Mouse (Mus musculus) G1E (cell line): ENCODE measurements at regions not wholly inside any gene's neighbourhood (a gene's known extent, or its start where the extent isn't known, plus 50 kb on each side); places are given as distances from the start of the nearest gene placed in this dataset.

Experiments
- CTCF ChIP-seq: IDR thresholded peaks from 2 replicates; pipeline ENCODE4 v1.5.1; 2012; ENCODE audit warnings: low read depth, low read length, inconsistent platforms, mixed read lengths
- GATA1 ChIP-seq: IDR thresholded peaks from 2 replicates; pipeline ENCODE4 v1.6.1; 2012; ENCODE audit warnings: borderline replicate concordance, low read length, inconsistent platforms, mixed read lengths
- GATA2 ChIP-seq: IDR thresholded peaks from 2 replicates; pipeline ENCODE4 v1.6.1; 2012; ENCODE audit warnings: low read depth, low read length, inconsistent platforms, borderline replicate concordance
- POLR2AphosphoS5 ChIP-seq: IDR thresholded peaks from 2 replicates; pipeline ENCODE4 v1.6.1; 2012; ENCODE audit warnings: low read depth, low read length, inconsistent platforms; ENCODE audit not compliant: insufficient replicate concordance
- TAL1 ChIP-seq: conservative IDR thresholded peaks from 2 replicates; pipeline ENCODE4 v1.6.1; 2012; ENCODE audit warnings: low read depth, low read length, inconsistent platforms, mixed read lengths

DNA sequence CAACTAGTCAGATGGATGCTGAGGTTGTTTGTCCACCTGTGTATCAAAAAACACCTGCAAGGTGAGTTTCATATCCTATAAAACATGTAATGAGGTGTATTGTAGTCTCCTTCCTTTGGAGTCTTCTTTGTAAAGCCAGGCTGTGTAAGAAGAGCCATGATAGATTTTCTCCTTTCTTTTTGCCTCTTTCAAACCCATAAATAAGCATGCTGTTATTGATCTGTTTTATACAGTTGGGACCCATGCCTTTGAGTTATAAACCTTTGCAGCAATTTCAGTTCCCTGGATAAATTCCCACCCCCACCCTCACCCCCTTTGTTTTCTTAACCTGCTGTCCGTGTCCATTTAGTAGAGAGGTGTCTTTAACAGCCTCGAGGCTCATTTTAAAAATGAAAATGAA lies 131.0 kb upstream of the Rgs17 start:
- TF ChIP-seq GATA1 (no peak), CTCF (no peak), POLR2AphosphoS5 (no peak), TAL1 (no peak), GATA2 (no peak)
